Mouse (Mus musculus): ENCODE data around the gene Wdr6. TPM values are rescaled to one million over a fixed set of nuclear protein-coding genes. Genes with fewer than 3 reads are reported as not detected.
A peak's percentile ranks its signal among the peaks of the same experiment; 100 is the strongest.

Wdr6 gene
- polyA plus RNA-seq, 1 experiment from 2014 or later = 236 TPM

GRCm38 (mm10) chr9:108589229-108589628 lies 10.7 kb upstream of the Wdr6 start:
- Histone ChIP-seq H3K9me3 (replicated peaks) (no peaks in the 10 kb centered on the region), H3K36me3 (no peaks in the 10 kb centered on the region), H3K27me3 (ENCODE audit: low read depth, poor library complexity, severe bottlenecking) (no peaks in the 10 kb centered on the region), H3K4me3 (no peak overlapping the region), H3K4me1 (peaks cover 36% of the 10 kb centered on the region), H3K27ac (peak overlapping the region; percentile 50; the same call in 1 of the 2 replicates)
- WGBS = 79% methylated on average over 5 of the region's 5 CpGs
- DNase-seq (ENCODE audit: low spot score) = no peak

GRCm38 (mm10) chr9:108587571-108588180 lies 9.1 kb upstream of the Wdr6 start:
- WGBS = 2% methylated on average over 14 of the region's 14 CpGs
- no peaks in the 10 kb centered on the region for H3K27me3 ChIP-seq (ENCODE audit: low read depth, poor library complexity, severe bottlenecking)

DNA sequence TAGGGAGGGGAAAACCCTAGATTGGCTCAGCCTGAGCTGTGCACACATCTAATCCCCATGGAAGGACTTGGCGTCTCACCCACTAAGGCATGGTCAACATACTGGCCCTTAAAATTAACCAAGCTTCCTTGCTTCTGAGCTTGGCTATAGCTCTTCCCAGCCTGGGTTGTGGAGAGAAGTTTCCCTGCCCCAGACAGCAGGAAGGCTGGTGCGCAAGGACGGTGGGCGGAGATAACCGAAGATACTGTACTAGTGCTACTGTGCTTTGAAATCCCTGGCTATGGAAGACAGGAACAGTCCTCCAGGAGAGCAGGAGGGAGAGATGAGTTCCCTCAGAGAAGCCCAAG lies 778 bp upstream of the Wdr6 start:
- Histone ChIP-seq H3K36me3 (peaks cover 30% of the 10 kb centered on the region), H3K27me3 (ENCODE audit: low read depth, poor library complexity, severe bottlenecking) (no peaks in the 10 kb centered on the region), H3K9me3 (replicated peaks) (no peaks in the 10 kb centered on the region), H3K27ac (peak overlapping the region; percentile 99), H3K4me1 (peaks cover 48% of the 10 kb centered on the region), H3K4me3 (peak overlapping the region; percentile 88)
- no peak for DNase-seq (ENCODE audit: low spot score)
- 74% methylated on average over 5 of the region's 5 CpGs for WGBS

More at GRCm38 (mm10) chr9:108587571-108588180, 9.1 kb upstream of the Wdr6 start:
- peaks cover 36% of the 10 kb centered on the region for H3K4me1 ChIP-seq
- H3K36me3 ChIP-seq = no peaks in the 10 kb centered on the region
- peak; percentile 84 for DNase-seq (ENCODE audit: low spot score)
- H3K9me3 ChIP-seq (replicated peaks) = no peaks in the 10 kb centered on the region
- peak overlapping the region; percentile 85 for H3K27ac ChIP-seq
- H3K4me3 ChIP-seq = peak overlapping the region; percentile 37

DNA sequence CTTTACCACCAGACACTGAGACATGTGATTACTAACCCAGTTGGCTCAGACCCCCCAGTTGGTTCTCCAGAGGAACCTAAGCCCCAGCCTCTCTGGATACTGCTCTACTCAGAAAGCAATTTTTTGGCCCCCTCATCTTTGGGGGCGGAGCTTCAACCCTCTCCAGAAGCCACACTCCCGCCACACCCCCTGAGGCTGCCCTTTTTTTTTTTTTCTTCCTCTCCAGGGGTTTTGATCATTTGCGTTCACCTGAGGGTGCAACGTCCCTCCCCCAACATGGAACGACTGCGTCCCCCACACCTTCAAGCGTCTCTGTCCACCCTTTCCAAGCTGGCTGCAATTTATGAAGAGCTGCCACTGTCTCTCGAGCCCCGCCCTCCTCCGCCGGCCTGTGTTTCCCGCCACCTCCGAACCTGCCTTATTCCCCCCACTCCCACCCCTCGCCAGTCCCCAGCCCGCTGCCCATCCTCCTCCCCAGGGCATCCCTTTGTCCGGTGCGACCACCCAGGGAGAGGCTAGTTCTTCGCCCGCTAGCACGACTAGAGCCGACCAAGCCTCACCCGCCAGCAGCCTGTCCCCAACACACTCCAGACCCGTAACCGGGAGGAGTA lies 500 bp downstream of the Wdr6 start:
- DNase-seq (ENCODE audit: low spot score) = no peak
- WGBS = under 1% methylated on average over 24 of the region's 24 CpGs
- Histone ChIP-seq H3K4me3 (peak overlapping the region; percentile 88), H3K27ac (peak overlapping the region; percentile 99), H3K9me3 (replicated peaks) (no peaks in the 10 kb centered on the region), H3K27me3 (ENCODE audit: low read depth, poor library complexity, severe bottlenecking) (no peaks in the 10 kb centered on the region), H3K36me3 (peaks cover 43% of the 10 kb centered on the region), H3K4me1 (peaks cover 61% of the 10 kb centered on the region)

DNA sequence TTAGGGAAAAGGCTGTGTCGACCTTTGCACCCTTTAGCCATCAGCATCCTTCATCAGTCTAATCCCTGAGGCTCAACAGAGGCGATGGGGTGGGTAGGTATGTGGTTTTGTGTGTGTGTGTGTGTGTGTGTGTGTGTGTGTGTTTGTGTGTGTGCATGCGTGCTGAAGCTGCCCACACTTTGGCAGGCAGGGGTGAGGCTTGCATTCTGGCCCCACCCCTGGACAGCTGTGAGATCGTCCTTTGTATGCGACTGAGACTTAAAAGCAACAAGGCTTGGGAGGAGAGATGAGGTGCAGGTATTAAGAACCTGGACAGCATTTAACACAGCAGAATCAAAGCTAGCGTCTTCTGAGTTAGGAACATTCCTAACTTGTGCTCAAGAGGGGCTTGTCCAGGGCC lies 1.5 kb downstream of the Wdr6 start:
- peaks cover 53% of the 10 kb centered on the region for H3K36me3 ChIP-seq
- no peaks in the 10 kb centered on the region for H3K27me3 ChIP-seq (ENCODE audit: low read depth, poor library complexity, severe bottlenecking)
- no peak overlapping the region for H3K27ac ChIP-seq
- H3K4me1 ChIP-seq = peaks cover 61% of the 10 kb centered on the region
- no peaks in the 10 kb centered on the region for H3K9me3 ChIP-seq (replicated peaks)
- DNase-seq (ENCODE audit: low spot score) = no peak
- H3K4me3 ChIP-seq = peak overlapping the region; percentile 88
- WGBS = 70% methylated on average over 6 of the region's 6 CpGs

- H3K4me3 ChIP-seq = peak overlapping the region; percentile 88
- no peaks in the 10 kb centered on the region for H3K9me3 ChIP-seq (replicated peaks)
- DNase-seq (ENCODE audit: low spot score) = no peak
- H3K27me3 ChIP-seq (ENCODE audit: low read depth, poor library complexity, severe bottlenecking) = no peaks in the 10 kb centered on the region
- WGBS = 85% methylated on average over 37 of the region's 37 CpGs
- no peak overlapping the region for H3K27ac ChIP-seq
- peaks cover 67% of the 10 kb centered on the region for H3K36me3 ChIP-seq
- peaks cover 65% of the 10 kb centered on the region for H3K4me1 ChIP-seq
These were observed 2.9 kb downstream of the Wdr6 start for GRCm38 (mm10) chr9:108575321-108576297.

DNA sequence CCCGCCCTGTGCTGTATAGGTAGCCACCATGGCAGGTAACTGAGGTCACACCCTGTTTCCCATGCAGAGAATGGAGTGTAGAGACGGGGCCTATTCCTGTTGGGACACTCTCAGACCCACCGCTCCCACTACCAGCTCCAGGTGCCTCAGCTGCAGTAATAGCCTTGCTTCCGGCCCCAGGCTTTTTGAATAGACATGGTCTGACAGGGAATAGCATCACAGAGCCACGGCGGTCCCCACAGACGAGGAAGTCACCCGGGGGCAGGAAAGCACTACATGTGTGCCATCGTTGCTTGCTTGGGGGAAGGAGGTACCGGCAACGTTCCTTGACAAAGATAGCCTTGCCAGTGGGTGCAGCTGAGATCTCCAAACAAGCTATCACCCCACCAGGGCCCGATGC lies 3.6 kb downstream of the Wdr6 start:
- peaks cover 71% of the 10 kb centered on the region for H3K4me1 ChIP-seq
- DNase-seq (ENCODE audit: low spot score) = no peak
- H3K4me3 ChIP-seq = peak overlapping the region; percentile 16; the same call in 1 of the 2 replicates

DNA sequence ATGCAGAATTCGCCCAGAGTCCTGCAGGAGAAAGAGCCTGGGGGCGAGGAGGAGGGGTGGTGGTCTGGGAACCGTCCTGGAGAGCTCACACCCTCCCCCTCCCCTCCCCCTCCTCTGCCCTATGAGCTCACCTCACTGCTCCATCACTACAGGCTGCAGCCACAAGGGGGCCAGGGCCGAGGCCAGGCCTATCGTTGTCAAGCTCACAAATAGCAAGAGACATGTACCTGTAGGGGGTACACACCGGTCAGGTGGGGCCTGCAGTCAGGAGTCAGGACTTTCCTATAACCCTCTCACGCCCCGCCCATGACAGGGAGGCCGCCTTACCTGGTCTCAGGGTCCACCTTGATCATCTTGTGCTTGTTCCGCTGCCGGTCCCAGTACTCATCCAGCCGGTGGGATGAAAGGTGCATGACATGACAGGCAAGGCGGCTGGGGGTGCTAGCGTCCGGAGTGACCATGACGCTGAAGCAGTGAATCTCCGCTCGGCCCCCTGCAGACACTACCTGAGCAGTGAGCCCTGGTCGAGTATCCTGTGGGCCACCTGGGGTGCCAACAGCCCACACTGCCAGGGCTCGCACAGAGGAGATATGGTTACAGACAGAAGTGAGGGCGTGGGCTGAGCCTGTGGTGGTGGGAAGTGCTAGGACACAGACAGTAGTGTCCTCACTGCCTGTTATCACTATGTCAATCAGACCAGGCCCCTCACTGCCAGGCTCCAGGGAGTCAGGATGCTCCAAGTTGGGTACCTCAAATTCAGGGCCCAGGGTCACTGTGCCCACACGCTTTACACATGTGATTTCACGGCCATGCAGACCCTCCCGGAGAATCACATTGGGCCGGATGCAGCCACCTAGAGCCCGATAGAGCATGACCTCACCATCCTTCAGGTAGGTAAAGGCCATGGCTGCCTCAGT lies 4.5 kb downstream of the Wdr6 start:
- peak; percentile 82 for DNase-seq (ENCODE audit: low spot score)
- no peaks in the 10 kb centered on the region for H3K9me3 ChIP-seq (replicated peaks)
- H3K36me3 ChIP-seq = peaks cover 69% of the 10 kb centered on the region
- H3K27me3 ChIP-seq (ENCODE audit: low read depth, poor library complexity, severe bottlenecking) = no peaks in the 10 kb centered on the region
- WGBS = 51% methylated on average over 26 of the region's 26 CpGs
- H3K27ac ChIP-seq = peak overlapping the region; percentile 50; the same call in 1 of the 2 replicates
- H3K4me1 ChIP-seq = peaks cover 70% of the 10 kb centered on the region
- peak overlapping the region; percentile 16; the same call in 1 of the 2 replicates for H3K4me3 ChIP-seq

More for the DNA sequence above, 3.6 kb downstream of the Wdr6 start:
- Histone ChIP-seq H3K36me3 (peaks cover 69% of the 10 kb centered on the region), H3K27ac (no peak overlapping the region), H3K27me3 (ENCODE audit: low read depth, poor library complexity, severe bottlenecking) (no peaks in the 10 kb centered on the region), H3K9me3 (replicated peaks) (no peaks in the 10 kb centered on the region)
- 94% methylated on average over 12 of the region's 12 CpGs for WGBS

GRCm38 (mm10) chr9:108572321-108572720 lies 6.2 kb downstream of the Wdr6 start:
- peaks cover 71% of the 10 kb centered on the region for H3K36me3 ChIP-seq
- H3K27me3 ChIP-seq (ENCODE audit: low read depth, poor library complexity, severe bottlenecking) = no peaks in the 10 kb centered on the region
- no peaks in the 10 kb centered on the region for H3K9me3 ChIP-seq (replicated peaks)
- no peak for DNase-seq (ENCODE audit: low spot score)
- WGBS = 92% methylated on average over 10 of the region's 10 CpGs
- no peak overlapping the region for H3K27ac ChIP-seq
- H3K4me1 ChIP-seq = peaks cover 76% of the 10 kb centered on the region
- H3K4me3 ChIP-seq = no peak overlapping the region

GRCm38 (mm10) chr9:108571401-108571973 lies 7.1 kb downstream of the Wdr6 start:
- H3K27me3 ChIP-seq (ENCODE audit: low read depth, poor library complexity, severe bottlenecking) = no peaks in the 10 kb centered on the region
- no peak overlapping the region for H3K4me3 ChIP-seq
- no peaks in the 10 kb centered on the region for H3K9me3 ChIP-seq (replicated peaks)
- no peak overlapping the region for H3K27ac ChIP-seq
- H3K36me3 ChIP-seq = peaks cover 63% of the 10 kb centered on the region
- H3K4me1 ChIP-seq = peaks cover 71% of the 10 kb centered on the region
- WGBS = 95% methylated on average over 16 of the region's 16 CpGs
- no peak for DNase-seq (ENCODE audit: low spot score)

DNA sequence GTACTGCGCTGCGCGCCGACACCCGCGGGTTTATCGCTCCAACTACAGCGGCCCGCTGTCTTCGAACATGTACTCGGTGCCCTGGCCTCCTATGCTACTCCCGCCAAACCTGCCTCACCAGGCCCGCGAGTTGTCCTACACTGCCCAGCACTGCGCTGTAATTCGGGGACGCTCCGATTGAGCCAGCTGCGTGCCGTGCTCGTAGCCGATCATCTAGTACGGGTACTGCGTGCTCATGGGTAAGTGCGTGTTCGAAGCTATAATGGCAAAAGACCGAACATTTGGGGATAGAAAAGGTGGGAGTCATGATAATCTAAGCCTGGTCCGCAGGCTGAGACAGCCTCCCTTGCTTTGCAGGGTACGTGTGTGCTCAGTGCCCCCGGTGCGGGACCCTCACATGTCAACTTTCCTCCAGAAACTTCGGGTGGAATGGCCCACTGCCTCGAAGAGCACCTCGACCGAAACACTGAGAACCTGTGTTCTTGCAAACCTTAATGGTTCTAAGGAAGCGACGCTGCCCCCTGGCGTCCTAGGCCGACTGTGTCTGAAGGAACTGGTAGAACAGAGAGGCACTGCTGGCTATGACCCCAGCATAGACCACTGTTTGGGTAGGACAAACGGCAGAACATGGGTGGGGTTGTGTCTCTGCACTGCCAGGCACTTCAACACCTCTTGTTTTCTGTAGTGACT lies 8.2 kb downstream of the Wdr6 start:
- Histone ChIP-seq H3K36me3 (peaks cover 63% of the 10 kb centered on the region), H3K27me3 (ENCODE audit: low read depth, poor library complexity, severe bottlenecking) (no peaks in the 10 kb centered on the region), H3K4me1 (peaks cover 69% of the 10 kb centered on the region), H3K27ac (peak overlapping the region; percentile 85), H3K9me3 (replicated peaks) (no peaks in the 10 kb centered on the region), H3K4me3 (peak overlapping the region; percentile 82)
- 2% methylated on average over 40 of the region's 40 CpGs for WGBS
- DNase-seq (ENCODE audit: low spot score) = peak; percentile 81
